Comparison of ENCODE assay signal across 22 mouse cellular contexts in genomic region chr8:39357111-39357510, GRCm38 (mm10).
DNase-seq lines count a peak whose midpoint lies in the region; ATAC-seq and TF ChIP-seq lines count a peak whose summit lies in the region.
"Had no signal": no experiment of that assay in that cellular context is flagged by ENCODE, and none has a peak within 500 bp of the region (broad histone marks: within the 10 kb centered on the region; RNA-seq: fewer than 3 reads in every experiment).

No protein-coding gene starts in this region.

- H3K36me3 ChIP-seq in forebrain, embryonic 14.5 days (ENCODE audit: control insufficient read depth, insufficient read depth, low read length), result no peaks in the 10 kb centered on the region
- H3K36me3 ChIP-seq in forebrain, embryonic 15.5 days, result no peaks in the 10 kb centered on the region
- H3K36me3 ChIP-seq: embryonic facial prominence, embryonic 15.5 days; forebrain, embryonic 10.5 days; heart, embryonic 15.5 days; hindbrain, embryonic 10.5 days; intestine, embryonic 15.5 days had no signal

- no peaks in the 10 kb centered on the region for H3K4me1 ChIP-seq in forebrain, embryonic 14.5 days (ENCODE audit: control insufficient read depth, insufficient read depth, low read length)
- H3K4me1 ChIP-seq in forebrain, embryonic 15.5 days, result no peaks in the 10 kb centered on the region
- H3K4me1 ChIP-seq: embryonic facial prominence, embryonic 15.5 days; forebrain, embryonic 10.5 days; heart, embryonic 15.5 days; hindbrain, embryonic 10.5 days; intestine, embryonic 15.5 days had no signal

- H3K9me3 ChIP-seq in forebrain, embryonic 14.5 days (replicated peaks; ENCODE audit: control insufficient read depth, low read length), result no peaks in the 10 kb centered on the region
- no peaks in the 10 kb centered on the region for H3K9me3 ChIP-seq in forebrain, embryonic 15.5 days
- H3K9me3 ChIP-seq: embryonic facial prominence, embryonic 15.5 days; forebrain, embryonic 10.5 days; heart, embryonic 15.5 days; hindbrain, embryonic 10.5 days; intestine, embryonic 15.5 days had no signal

- no peak for TF ChIP-seq POLR2A in brain, embryonic 14.5 days (IDR thresholded peaks at IDR 0.05; ENCODE audit: borderline replicate concordance, extremely low read depth, insufficient read depth, insufficient read length, poor library complexity, severe bottlenecking)

- DNase-seq in forebrain, embryonic 14.5 days (ENCODE audit: low spot score), result peak; percentile 21
- DNase-seq in layer of hippocampus, adult 18-20 months (ENCODE audit: low spot score in 2 of 2), result peak; percentile 9 to 57
- DNase-seq in layer of hippocampus, postnatal 25 days (ENCODE audit: extremely low spot score in 1 of 2, low spot score in 1 of 2), result no peak
- DNase-seq in brain, embryonic 14.5 days (ENCODE audit: low read depth), result peak; percentile 12
- peak; percentile 82 for DNase-seq in telencephalon, adult 2 months (ENCODE audit: low read depth, low spot score)
- DNase-seq in embryo, embryonic 11 days, result no peak
- DNase-seq: adrenal gland, postnatal 14 days; cerebellum, adult 11 months; cerebellum, adult 8-10 months; cerebellum, postnatal 25 days; gastrocnemius, postnatal 10 days; heart, adult 2 months had no signal

- H3K4me2 ChIP-seq in forebrain, embryonic 14.5 days (ENCODE audit: low read length), result no peak overlapping the region
- no peak overlapping the region for H3K4me2 ChIP-seq in forebrain, embryonic 15.5 days (replicated peaks)
- H3K4me2 ChIP-seq: embryonic facial prominence, embryonic 15.5 days; heart, embryonic 11.5 days; heart, embryonic 15.5 days; hindbrain, embryonic 14.5 days; intestine, embryonic 15.5 days had no signal

- no peak overlapping the region for H3K9ac ChIP-seq in forebrain, embryonic 14.5 days (ENCODE audit: low read length)
- H3K9ac ChIP-seq in forebrain, embryonic 15.5 days (replicated peaks), result no peak overlapping the region
- H3K9ac ChIP-seq: embryonic facial prominence, embryonic 15.5 days; heart, embryonic 15.5 days; hindbrain, embryonic 14.5 days; intestine, embryonic 15.5 days had no signal

- no peaks in the 10 kb centered on the region for H3K27me3 ChIP-seq in forebrain, embryonic 14.5 days (replicated peaks; ENCODE audit: control insufficient read depth, insufficient read depth, low read length)
- no peaks in the 10 kb centered on the region for H3K27me3 ChIP-seq in forebrain, embryonic 15.5 days
- H3K27me3 ChIP-seq: embryonic facial prominence, embryonic 15.5 days; heart, embryonic 15.5 days; intestine, embryonic 15.5 days had no signal

- no peak for TF ChIP-seq CTCF in brain, embryonic 14.5 days (IDR thresholded peaks at IDR 0.05; ENCODE audit: borderline replicate concordance, extremely low read depth, insufficient read depth, insufficient read length)

- H3K27ac ChIP-seq in forebrain, embryonic 14.5 days (ENCODE audit: low read depth, low read length), result no peak overlapping the region
- H3K27ac ChIP-seq in forebrain, embryonic 15.5 days (replicated peaks), result no peak overlapping the region
- H3K27ac ChIP-seq: embryonic facial prominence, embryonic 15.5 days; forebrain, embryonic 10.5 days; heart, adult 2 months; heart, embryonic 15.5 days; hindbrain, embryonic 10.5 days; hindbrain, embryonic 14.5 days; intestine, embryonic 15.5 days had no signal

- 87% methylated on average over 1 of the region's 1 CpGs for WGBS in forebrain, embryonic 14.5 days
- WGBS in forebrain, embryonic 15.5 days, result 73% methylated on average over 1 of the region's 1 CpGs

- no peak overlapping the region for H3K4me3 ChIP-seq in forebrain, embryonic 14.5 days (ENCODE audit: low read depth, low read length)
- H3K4me3 ChIP-seq in forebrain, embryonic 15.5 days, result no peak overlapping the region
- H3K4me3 ChIP-seq: embryonic facial prominence, embryonic 15.5 days; erythroblast, embryonic 14.5 days; forebrain, embryonic 10.5 days; heart, adult 2 months; heart, embryonic 15.5 days; hindbrain, embryonic 10.5 days; intestine, embryonic 15.5 days had no signal

- no peak for ATAC-seq in forebrain, embryonic 14.5 days
- no peak for ATAC-seq in forebrain, embryonic 15.5 days (replicated peaks)
- ATAC-seq: activated CD4-positive, CD25-positive, alpha-beta regulatory T cell, adult 4 months; intestine, embryonic 15.5 days had no signal

Comparison
In these comparisons a context has a peak if more than half of its experiments do, and no peak if none do; other contexts are left out.
1. DNase-seq: peak in forebrain, embryonic 14.5 days (single experiment), layer of hippocampus, adult 18-20 months (2 of 2), brain, embryonic 14.5 days (single experiment) and telencephalon, adult 2 months (single experiment); none in layer of hippocampus, postnatal 25 days (0 of 2) and embryo, embryonic 11 days (single experiment).